ENCODE assay signal across 8 mouse cellular contexts in the genomic region with DNA sequence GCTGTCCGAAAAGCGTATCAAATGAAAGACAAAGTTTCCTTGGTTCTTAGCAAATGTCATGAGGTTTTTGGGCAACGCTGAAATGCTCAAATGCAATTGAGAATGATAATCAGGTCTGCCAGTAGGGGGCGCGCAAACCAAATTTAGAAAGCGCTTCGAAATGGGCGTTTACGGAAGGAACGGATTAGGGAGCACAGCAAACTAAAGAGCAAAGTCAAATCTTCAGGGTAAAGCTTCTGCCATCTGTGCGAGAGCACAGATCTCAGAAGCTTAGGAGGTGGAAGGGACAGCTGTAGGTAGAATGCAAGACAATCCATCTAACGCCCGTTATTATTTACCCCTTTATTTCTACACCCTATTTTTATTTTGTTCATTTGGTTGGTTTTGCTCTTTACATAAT.
DNase-seq lines count a peak whose midpoint lies in the region; ATAC-seq lines count a peak whose summit lies in the region.

No protein-coding gene starts in this region.

- intact Hi-C loops in left cerebral cortex, postnatal 10 days (cut with DNase I), result loop anchor here (5.0 kb wide), 1 partner anchor 54 kb away; no protein-coding TSS in a partner anchor

- peak; percentile 78 to 87 for DNase-seq in cerebellum, postnatal 4 days (ENCODE audit: low spot score in 2 of 2)
- DNase-seq in gastrocnemius, postnatal 10 days, result peak; percentile 89
- DNase-seq in hindlimb bud, embryonic 11.5 days (ENCODE audit: extremely low spot score, low read depth, low spot score), result peak; percentile 66
- peak; percentile 81 to 87 for DNase-seq in left cerebral cortex, postnatal 10 days (ENCODE audit: extremely low spot score in 1 of 2, low spot score in 2 of 2)
- peak; percentile 88 to 92 for DNase-seq in right cerebral cortex, postnatal 10 days (ENCODE audit: low spot score in 2 of 2)
- peak; percentile 87 for DNase-seq in urinary bladder, postnatal 14 days (ENCODE audit: low spot score)

- peak; percentile 69 for ATAC-seq in activated CD4-positive, CD25-positive, alpha-beta regulatory T cell, adult 4 months
- peak; percentile 80 for ATAC-seq in megakaryocyte progenitor cell, adult 5-6 weeks (replicated peaks; ENCODE audit: poor library complexity)

Comparison
In these comparisons a context has a peak if more than half of its experiments do, and no peak if none do; other contexts are left out.
1. Peak in every context shown above with its lines: DNase-seq and ATAC-seq.